Mouse (Mus musculus): ENCODE measurements around the gene Klhl33. TPM values are rescaled to one million over a fixed set of nuclear protein-coding genes. Genes with fewer than 3 reads are reported as not detected.
"Not testable (repeated sequence)": the region's sequence is repeated elsewhere in the genome, so short reads cannot be mapped to it uniquely, and the experiment has no call there.

Klhl33 gene
- total RNA-seq (2021), result 10 to 100 TPM; 21.5 to 32.5 TPM

DNA sequence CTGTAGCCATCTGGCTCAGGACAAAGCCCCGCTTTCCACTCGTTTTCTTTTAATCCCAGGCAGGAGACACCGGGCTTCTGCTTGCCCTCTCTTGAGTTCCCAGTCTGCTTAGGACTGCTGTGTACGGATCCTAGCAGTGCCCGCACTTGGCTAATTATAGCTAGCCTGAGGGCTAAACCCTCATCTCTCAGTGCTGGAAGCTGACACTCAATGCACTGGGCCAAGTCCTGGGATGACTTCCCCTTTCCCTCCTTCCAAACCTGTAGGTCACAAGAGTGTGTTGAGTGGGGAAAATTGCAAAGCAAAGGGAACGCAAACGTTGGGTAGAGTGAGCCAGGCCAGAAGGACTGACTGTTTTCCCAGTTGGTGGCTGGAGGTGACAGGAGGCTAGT lies at the start of gene Klhl33:
TSS of gene Klhl33 (minus strand) at position 134 of the 392 bp plus-strand sequence.
- intact Hi-C loops (cut with DNase I), result no loop called here

DNA sequence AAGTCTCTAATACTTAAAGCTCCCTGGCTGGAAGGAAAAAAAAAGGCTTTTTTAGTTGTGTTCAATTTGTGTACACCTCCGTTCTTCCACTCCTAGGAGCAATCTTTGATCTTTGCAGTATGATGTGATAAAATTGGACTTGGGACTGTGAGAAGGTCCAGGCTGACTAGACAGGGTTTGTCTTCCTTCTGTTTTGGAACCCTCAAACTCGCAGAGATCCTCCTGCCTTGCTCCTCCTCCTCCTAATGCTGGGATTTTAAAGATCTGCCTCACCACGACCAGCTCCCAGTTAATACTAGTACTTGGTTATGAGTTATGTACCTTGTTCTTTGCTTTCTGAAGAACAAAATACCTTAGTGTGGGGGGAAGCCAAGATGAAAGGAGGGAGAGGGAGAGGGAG lies 48.2 kb upstream of the Klhl33 start:
- intact Hi-C loops (cut with DNase I); DNase-seq (ENCODE audit: low spot score): not testable (repeated sequence)

More for the DNA sequence above, at the start of gene Klhl33:
- DNase-seq (ENCODE audit: low spot score), result no peak

DNA sequence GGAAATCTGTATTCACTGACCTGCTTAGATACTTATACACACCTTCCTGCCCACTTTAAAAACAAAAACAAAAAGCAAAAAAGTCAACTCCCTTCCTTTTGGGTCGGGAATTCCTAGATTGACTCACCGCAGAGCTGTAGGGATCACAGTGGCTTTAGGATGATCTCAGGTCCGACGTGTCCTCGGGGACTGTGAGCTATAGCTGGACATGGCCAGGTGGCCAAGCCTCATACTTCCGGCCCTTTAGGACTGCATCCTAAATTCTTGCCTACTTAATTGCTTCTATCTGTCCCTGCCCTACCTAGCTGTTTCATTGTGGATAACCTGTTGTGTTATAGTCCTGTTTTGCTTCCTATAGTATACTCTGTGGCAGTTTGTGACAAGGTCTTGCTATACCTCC lies 47.8 kb upstream of the Klhl33 start:
- DNase-seq (ENCODE audit: low spot score); intact Hi-C loops (cut with DNase I): not testable (repeated sequence)

DNA sequence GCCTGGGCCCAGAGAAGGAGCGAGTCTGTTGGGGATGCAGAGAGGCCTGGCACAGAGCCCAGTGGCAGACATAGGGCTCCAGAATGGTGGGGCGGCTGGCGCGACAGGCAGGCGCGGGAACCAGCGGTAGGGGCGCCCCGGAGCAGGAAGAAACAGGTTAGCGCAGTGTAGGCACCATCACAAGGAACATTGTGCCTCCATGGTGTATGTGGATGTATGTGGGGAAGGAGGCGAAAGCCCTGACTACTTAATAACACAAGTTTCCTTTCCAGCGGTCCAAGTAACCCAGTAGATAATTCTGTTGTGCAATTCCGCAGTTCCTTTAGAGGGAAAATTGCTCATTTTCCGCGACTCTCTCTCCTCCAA lies 47.3 kb upstream of the Klhl33 start:
- intact Hi-C loops (cut with DNase I), result loop anchor here (5.0 kb wide), 1 partner anchor 68 kb away; no protein-coding TSS in a partner anchor
- not testable (repeated sequence) for DNase-seq (ENCODE audit: low spot score)

DNA sequence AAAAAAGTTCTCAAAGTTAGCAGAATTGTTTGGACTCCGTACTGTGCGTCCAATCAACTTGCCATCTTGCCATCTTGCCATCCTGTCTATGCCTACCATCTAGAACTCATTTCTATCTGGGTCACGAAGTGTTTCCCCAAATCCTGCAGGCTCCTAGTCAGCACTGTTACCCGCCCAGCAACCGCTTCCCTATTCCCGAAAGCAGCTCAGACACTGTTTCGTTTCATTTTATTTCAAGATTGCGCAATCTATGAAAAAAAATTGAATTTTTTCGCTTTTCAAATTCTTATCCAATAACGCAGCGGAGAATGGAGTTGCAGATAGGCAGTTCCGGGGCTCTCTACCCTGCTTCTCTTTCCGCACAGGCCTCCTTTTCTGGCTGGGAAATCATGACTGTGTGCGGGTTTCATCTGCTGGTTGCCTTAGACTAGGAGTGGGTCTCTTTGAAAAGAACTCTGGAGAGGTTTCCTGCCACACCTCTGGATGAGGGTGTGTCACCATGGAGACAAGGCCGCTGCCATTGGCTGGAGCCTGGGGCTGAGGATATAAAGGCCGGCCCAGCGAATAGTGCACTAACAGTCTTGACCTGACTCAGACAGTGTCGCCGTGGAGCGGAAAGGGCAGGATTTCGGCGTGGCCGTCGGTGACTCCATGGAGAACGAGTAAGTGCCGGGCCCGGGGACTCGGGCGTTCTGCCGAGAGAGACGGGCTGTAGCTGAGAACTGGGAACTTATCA lies 46.8 kb upstream of the Klhl33 start, which contains the start of gene Gm49342:
TSS of gene Gm49342 (plus strand) at position 586 of the 736 bp plus-strand sequence.
- DNase-seq (ENCODE audit: low spot score), result peak; percentile 94
- intact Hi-C loops (cut with DNase I), result loop anchor here (5.0 kb wide), 1 partner anchor 68 kb away; no protein-coding TSS in a partner anchor

DNA sequence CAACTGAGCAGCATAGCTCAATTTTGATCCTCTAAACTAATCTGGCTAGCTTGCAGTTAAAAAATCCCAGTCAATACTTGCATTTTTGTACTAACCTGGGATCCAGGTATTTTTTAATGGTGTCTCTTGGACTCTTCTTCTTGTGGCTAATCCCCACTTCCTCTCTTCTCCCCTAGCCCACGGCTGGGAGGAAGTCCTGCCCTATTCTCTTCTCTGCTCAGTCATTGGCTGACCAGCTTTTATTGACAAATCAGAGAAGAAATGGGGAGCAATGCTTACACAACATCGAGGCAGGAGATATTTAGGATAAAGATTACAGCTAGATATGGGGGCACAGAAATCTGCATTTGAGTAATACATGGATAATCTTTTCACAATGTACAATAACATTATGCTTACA lies 41.6 kb upstream of the Klhl33 start:
- no peak for DNase-seq (ENCODE audit: low spot score)
- intact Hi-C loops (cut with DNase I), result no loop called here

DNA sequence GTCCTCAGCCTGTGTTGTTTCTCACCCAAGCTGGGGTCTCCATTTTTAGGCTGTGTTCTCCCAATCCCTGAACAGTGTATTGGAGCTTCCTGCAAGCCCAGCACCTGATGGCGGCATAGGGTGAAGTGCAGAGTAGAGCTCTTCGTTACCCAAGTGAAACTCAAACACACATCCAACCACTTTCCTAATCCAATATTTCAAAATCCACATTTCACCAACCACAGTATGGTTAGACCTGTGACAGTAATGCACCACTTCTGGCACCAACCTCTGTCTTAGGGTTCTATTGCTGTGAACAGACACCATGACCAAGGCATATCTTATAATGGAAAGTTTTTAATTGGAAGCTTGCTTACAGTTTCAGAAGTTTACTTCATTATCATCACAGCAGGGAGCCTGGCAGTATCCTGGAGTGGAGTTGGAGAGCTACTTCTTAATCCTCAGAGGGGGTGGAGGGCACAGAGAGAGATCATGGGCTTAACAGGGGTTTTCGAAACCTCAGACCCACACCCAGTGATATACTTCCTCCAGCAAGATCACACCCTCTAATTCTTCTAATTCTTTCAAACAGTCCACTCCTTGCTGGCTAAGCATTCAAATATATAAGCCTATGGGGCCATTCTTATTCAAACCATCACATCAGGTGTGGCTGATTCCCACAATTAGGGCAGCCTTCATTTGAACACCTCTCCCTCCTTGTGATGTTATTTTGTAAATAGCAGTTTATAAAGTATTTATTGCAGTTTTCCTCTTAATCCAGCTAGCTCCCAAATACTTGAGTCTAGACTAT lies 41.0 kb upstream of the Klhl33 start:
- intact Hi-C loops (cut with DNase I), result no loop called here
- DNase-seq (ENCODE audit: low spot score), result no peak

DNA sequence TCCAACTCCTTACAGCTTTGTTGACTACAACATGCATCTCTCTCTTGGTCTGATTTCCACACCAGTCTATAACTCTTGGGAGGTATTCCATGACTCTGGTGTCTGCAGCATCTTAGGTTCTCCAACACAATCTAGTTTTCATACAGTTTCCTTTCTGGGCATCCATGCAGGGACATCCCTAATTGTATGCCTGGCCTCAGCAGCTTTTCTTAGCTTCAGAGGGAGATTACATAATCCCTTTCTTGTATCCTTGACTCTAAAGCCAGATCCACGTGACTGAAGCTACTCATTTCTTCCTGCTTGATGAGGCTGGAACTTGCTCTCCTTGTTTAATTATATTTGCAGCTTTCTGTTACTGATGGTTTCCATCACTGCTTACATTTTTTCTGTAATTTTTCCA lies 39.3 kb upstream of the Klhl33 start:
- DNase-seq (ENCODE audit: low spot score), result no peak
- intact Hi-C loops (cut with DNase I), result no loop called here

DNA sequence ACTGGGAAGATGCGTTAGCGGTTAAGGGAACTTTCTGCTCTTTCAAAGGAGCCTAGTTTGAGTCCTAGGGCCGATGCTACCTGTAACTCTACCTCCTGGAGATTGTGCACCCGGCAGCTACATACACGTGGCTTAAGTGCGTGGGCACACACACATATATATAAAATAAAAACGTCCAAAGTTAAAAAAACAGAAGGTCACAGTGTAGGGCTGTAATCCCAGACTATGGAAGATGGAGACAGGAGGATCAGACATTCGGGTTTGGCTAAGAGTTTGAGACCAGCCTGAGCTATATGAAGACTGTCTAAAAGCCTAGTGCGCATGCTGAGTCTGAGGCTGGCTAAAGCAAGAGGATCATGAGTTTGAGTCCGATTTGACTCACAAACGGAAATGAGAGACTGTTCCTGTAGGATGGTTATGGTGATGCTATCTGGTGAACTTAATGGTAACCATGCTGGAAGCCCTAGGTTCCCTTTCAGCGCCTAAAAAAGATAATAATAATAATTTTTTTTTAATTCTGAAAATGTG lies 34.2 kb upstream of the Klhl33 start:
- DNase-seq (ENCODE audit: low spot score), result no peak
- intact Hi-C loops (cut with DNase I), result loop anchor here (5.0 kb wide), 3 partner anchors 46 to 131 kb away; no protein-coding TSS in a partner anchor

DNA sequence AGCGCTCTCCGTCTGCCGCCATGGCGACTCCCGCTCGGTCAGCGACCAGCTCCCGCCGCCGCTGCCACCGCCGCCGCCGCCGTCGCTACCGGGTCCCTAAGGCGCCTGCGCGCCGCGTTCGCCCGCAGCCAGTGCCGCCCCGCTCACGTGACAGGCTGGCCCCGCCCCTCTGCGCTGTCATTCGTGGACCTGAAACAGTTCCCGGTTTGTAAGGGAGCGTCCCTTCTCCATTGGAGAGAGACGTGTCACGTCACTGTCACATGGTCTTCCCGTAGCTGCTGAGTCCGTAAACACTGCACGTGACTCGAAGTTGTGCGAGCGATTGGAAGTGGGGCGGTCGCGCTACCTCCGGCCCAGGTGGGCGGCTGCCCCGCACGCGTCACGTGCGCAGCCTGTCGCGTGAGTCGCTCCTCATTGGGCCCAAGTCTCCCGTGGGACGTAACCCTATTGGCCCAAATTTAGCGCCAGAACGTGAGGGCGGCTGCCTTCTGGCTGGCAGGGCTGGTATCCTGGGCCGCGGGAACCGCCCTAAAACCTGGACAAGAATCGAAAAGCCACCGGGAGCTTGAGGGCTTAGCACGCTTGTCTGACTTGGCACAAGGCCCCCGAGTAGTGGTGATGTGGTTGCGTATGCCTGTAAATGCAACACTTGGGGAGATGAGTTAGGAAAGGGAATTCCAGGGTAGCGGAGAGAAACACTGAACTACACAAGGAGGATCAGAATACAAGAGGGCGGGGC lies 33.6 kb upstream of the Klhl33 start, which contains the start of the genes Pip4p1 and Pnp:
TSS of gene Pip4p1 (minus strand) at position 103 of the 739 bp plus-strand sequence.
TSS of gene Pnp (plus strand) at position 329 of the 739 bp plus-strand sequence.
- DNase-seq (ENCODE audit: low spot score), result peak; percentile 99
- intact Hi-C loops (cut with DNase I), result loop anchor here (5.0 kb wide), 3 partner anchors 46 to 131 kb away; no protein-coding TSS in a partner anchor

DNA sequence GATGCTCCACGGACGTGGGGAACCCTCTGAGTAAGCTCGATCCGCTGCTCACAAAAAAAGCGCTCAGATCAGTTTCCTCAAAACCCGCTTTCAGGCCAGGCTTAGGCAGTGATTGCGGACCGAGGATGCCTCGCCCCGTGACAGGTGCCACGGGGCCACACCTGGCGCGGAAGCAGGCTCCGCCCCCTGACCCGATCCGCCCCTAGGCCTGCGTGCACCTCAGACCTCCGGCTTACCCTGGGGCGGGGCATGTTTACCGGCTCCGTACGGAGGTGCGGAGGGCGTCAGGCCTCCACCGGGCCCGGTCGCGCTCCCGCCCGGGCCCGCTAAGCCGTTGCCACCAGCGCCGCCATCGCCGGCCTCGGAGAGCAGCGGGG lies 33.1 kb upstream of the Klhl33 start:
- intact Hi-C loops (cut with DNase I), result loop anchor here (5.0 kb wide), 3 partner anchors 47 to 132 kb away; no protein-coding TSS in a partner anchor
- no peak for DNase-seq (ENCODE audit: low spot score)

DNA sequence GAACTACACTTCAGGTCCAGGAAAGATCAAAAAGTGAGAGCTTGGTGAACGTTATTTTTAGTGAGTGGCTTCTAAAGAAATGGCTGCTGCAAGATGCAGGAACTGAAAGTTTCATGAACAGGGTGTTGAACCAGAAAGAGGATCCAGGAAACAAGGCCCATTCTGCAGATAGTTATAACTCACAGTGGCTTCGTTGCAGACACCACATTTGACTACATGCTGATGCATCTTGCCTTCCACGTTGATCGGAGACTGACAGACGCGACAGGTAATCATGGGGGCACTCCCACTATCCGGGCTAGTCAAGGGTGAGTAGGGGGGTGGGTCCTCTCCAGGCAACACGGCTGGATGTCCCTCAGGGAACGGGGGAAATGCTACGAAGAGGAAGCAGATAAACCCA lies 32.6 kb upstream of the Klhl33 start:
- DNase-seq (ENCODE audit: low spot score), result no peak
- intact Hi-C loops (cut with DNase I), result loop anchor here (5.0 kb wide), 5 partner anchors 47 to 157 kb away; partner anchors contain the start of genes Ccnb1ip1 and Parp2

DNA sequence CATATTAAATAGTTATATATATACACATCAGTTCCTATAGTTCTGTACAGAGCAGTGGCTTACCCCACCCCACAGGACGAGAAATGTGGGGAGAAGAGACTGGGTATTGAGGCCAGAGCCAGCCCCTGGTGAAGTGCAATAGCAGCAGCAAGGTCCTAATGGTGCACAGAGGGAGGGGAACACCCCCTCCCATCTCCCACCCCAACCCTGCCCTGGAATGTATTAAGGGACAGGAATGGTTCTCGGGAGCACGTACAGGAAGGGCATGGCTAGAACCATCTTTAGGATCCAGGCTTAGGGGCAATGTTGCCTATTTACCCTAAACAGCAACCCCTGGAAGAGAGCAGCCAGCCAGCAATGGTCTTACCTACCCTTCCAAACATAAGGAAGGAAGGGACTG lies 30.1 kb upstream of the Klhl33 start:
- intact Hi-C loops (cut with DNase I), result loop anchor here (5.0 kb wide), 2 partner anchors 120 to 160 kb away; partner anchors contain the start of genes Ccnb1ip1 and Parp2
- no peak for DNase-seq (ENCODE audit: low spot score)

DNA sequence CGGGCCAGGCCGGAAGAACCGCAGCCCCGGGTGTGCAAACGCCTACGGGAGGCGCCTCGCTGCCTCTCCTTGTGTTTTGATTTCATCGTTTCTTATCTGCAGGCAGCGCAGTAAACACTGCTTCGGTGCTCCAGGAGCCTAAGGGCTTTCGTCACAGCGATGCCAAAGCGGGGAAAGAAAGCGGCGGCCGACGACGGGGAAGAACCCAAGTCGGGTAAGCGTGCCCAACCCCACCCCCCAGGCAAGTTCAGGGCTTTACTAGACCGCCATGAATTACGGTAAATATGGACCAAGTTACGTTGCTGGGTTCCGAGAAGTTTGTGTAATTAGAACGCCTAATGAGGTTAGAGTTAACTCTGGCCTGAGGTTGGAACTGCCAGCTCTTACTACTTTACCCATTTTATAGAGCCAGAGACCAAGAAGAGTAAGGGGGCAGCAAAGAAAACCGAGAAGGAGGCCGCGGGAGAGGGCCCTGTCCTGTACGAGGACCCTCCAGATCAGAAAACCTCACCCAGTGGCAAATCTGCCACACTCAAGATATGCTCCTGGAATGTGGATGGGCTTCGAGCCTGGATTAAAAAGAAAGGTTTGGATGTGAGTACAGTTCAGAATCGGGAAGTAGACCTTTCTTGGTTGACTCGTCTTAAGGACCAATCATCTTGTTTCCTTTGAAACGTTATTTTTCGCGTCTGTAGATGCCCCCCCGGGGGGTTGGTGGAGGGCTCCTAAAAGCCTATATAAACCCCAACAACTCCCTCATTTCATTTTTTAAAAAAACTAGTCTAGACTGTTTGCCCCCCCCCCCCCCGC lies 28.0 kb upstream of the Klhl33 start:
- intact Hi-C loops (cut with DNase I), result loop anchor here (5.0 kb wide), 2 partner anchors 118 to 162 kb away; partner anchors contain the start of genes Ccnb1ip1 and Parp2
- no peak for DNase-seq (ENCODE audit: low spot score)

DNA sequence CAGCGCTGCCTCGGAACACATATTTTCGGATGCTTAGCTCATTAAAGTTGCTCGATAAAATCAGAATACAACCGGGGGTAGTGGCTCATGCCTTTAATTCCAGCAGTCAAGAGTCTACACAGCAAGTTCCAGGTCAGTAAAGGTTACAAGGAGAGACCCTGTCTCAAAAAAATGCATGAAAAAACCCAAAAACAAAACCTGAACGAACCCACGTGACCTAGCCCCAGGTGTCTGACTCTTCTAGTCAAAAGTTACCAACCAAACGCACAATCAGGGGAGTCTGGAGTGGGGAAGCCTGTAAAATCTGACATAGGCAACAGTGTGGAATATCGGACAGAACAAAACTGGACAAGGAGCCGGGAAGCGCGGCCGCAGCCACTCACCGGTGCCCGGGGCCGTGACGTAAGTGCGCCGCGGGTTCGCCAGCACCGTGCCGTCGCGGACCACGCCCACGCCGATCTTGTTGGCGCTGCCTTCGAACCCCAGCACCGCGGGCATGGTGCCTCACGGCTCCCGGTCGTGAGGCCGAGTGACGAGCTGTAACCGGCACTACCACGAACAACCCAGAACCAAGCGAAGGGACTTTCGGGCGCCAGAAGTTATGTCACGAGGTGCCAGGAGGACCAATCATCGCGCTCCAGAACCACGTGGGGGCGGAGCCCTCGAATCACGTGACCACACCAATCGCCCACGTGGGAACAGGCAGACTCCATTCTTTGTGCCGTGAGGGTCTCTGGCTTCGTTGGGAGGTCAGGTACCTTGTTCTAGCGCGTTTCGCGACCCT lies 27.2 kb upstream of the Klhl33 start, which contains the start of the genes Osgep and Apex1:
TSS of gene Osgep (minus strand) at position 613 of the 784 bp plus-strand sequence.
TSS of gene Apex1 (plus strand) at position 688 of the 784 bp plus-strand sequence.
- DNase-seq (ENCODE audit: low spot score), result peak; percentile 93
- intact Hi-C loops (cut with DNase I), result loop anchor here (5.0 kb wide), 3 partner anchors 52 to 163 kb away; partner anchors contain the start of genes Ccnb1ip1, Parp2 and Tep1

DNA sequence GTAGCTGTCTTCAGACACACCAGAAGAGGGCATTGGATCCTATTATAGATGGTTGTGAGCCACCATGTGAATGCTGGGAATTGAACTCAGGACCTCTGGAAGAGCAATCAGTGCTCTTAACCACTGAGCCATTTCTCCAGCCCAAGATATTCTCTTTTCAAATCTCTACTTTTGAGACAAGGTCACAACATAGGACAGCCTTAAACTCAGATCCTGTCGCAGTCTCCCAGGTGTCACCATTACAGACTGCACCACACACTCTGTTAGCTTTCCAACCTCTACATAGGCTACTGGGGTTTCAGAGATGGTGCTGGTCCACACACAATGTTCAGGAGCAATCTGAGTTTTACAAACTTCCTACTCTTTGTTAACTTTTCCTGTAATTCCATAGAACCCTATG lies 26.1 kb upstream of the Klhl33 start:
- intact Hi-C loops (cut with DNase I), result loop anchor here (5.0 kb wide), 1 partner anchor 51 kb away; the partner anchor contains the start of gene Tep1
- not testable (repeated sequence) for DNase-seq (ENCODE audit: low spot score)

DNA sequence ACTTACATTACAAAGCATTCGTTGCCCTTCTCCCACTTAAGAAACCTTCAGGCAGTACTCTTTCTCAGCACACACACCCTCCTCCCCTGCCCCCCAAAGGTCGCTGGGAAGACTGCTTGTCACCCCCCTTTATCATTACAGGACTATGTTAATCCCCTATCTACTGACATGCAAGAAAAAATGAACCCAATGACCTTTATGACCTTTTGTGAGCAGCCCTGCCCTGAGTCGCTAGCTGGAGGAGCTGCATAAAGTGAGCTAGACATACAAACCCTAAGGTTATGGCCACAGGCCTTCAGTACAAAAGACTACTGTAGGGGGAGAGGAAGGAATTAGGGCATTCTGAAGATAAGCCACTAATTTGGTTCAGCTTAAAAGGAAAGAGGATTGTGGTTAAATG lies 14.0 kb upstream of the Klhl33 start:
- intact Hi-C loops (cut with DNase I), result no loop called here

DNA sequence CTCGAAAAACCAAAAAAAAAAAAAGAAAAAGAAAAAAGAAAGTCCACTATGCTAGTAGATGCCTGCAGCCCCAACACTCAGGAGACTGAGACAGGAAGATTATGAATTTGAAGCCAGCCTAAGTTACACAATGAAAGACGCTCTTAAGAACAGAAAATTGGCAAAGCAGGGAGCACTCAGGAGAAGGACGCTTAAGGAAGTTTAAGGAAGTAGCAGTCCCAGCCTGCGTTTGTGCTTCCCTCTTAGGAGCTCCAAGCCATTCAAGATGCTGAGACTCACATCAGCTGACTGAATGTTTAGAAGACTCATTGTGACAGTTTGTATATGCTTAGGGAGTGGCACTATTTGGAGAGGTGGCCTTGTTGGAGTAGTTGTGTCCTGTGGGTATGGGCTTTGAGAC lies 10.8 kb upstream of the Klhl33 start:
- intact Hi-C loops (cut with DNase I), result no loop called here
- no peak for DNase-seq (ENCODE audit: low spot score)

More for the DNA sequence above, 14.0 kb upstream of the Klhl33 start:
- DNase-seq (ENCODE audit: low spot score), result no peak

Measured in heart, postnatal 25 days (tissue).